Mouse (Mus musculus) layer of hippocampus, adult 11-12 months (tissue): ENCODE data around the gene Usp25.
A peak's percentile ranks its signal among the peaks of the same experiment; 100 is the strongest.

Experiments used
- DNase-seq: peaks from one replicate; pipeline ENCODE4 v3.0.0; 2022; ENCODE audit warnings: low spot score

Gene Usp25

DNA sequence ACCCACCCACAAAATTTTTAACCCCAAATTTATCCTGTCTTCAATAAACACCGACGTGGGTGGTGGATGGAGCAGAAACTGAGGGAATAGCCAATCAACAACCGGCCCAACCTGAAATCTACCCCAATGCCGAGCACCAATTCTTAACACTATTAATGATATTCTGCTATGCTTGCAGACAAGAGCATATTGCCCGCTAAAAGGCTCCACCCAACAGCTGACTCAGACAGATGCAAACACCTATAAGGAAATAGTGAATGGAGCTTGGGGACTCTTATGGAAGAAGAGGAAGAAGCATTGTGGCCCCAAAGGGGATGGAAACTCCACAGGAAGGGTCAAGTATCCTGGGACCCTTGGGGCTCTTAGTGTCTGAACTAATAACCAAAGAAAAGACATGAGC, 133.3 kb downstream of the Usp25 start:
- DNase-seq = no peak

DNA sequence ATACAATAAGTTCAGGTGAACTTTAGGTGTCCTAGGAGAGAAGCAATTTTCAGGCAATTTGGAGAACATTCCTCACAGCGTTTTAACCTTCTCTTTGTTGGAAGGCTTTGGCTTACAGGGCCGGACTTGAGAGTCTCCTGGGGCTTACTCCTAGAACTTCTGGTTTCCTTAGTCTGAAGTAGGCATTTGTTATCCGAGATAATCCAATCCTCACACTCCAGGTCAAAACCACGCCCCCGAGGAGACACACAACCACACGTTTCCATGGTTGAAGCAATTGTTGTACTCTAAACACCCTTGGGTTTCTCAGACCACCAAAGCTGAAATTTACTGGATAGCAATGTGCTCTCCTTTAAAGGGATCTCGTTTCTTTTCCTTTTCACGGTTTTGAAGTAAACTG, 136.8 kb downstream of the Usp25 start:
- no peak for DNase-seq

DNA sequence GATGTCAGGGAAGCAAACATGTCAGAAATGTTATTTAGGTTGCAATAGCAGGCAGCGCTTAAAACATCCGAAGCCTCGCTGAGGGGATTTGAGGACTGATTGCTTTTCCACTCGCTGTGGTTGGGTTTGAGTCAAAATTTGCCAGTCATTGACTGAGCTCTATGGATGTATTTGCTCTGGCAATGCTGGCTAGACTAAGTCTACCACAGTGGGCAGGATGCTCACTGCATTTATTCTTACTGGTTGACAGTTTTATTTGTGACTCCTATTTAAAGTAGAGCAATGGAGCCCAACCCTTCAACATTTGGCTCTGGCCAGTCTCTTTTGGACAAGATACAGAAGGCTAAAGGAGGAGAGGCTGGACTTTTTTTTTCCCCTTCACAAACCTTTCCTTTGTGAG, 137.4 kb downstream of the Usp25 start:
- DNase-seq = no peak

DNA sequence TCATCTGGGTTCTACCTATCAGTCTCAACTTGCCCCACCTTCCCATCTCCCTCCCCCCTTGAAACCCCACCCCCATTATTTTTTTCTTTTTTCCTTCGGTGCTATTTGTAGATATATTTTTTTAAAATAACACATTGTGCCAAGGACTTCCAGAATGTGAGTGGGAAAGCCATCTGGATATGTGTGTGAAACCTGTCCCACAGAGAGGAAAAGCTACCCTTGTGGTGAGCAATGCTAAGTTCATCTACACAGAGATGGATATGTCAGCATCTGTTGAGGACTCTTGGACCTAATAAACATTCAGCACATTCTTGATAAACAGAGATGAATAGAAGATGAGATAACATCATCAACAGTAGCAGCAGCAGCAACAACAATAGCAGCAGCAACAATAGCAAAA, 138.8 kb downstream of the Usp25 start:
- DNase-seq = peak; percentile 69

DNA sequence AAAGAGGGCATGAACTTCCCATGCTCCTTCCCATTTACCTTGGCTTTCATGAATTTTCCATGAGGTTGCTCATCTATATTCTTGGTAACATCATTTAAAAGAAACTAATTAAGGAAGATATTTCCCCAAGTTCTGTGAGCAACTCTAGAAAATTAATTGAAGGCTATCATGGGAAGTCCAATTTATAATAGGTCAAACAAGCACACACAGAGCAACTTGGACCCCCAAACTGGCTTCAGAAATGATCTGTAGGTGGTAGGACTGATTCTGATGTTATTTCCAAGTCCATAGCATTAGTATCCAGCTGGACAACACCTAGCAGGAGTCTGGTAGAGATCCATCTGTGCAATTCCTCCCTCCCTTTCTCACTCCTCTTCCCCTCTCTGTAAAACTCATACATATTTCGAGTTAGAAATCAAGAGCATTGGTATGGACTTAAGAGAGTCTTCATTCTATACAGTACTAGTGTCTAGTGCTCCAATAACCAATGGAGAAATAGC, 139.8 kb downstream of the Usp25 start:
- DNase-seq = no peak

DNA sequence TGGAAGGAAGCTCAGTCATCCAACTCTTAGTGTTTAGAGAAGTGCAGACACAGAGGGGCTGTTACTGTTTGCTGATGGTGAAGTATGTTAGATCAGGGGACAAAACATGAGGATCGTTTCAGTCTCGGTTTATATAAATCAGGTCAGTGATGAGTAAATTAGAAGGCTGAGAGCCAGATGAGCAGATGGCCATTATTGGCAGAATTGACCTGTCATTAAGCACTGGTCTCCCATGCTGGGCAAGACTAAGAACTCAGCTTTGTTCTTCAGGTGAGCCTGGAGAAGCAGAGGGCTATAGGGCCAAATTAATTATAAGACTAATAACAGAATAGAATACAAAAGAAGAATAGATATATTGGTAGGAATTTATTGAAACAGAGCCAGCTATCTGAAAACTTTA, 140.3 kb downstream of the Usp25 start:
- DNase-seq = no peak

DNA sequence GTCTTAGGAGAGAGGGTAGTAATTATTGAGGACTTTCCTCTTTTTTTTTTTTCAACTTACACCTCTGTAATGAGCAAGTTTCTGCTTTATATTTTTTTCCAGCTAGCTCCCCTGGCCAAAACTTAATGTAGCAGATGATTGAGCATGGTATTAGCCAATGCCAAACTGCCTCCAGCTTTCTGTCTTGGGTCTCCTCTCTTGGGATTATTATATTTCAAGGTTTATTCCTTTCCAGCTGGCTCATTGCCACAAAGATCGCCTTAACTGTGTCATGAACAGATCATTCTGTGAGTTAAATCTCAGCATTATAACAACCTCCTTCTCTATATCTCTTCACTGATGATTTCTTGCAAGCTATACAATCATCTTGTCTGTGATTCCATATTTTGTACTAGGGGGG, 141.3 kb downstream of the Usp25 start:
- DNase-seq = no peak
